Mouse (Mus musculus) Muller cell, postnatal 12 days (primary cell): ENCODE measurements around the gene Wnk2.

Experiments
- DNase-seq: peaks from one replicate; pipeline ENCODE4 v3.0.0-alpha.2; 2015; ENCODE audit errors: inconsistent ontology term

The Wnk2 gene

DNA sequence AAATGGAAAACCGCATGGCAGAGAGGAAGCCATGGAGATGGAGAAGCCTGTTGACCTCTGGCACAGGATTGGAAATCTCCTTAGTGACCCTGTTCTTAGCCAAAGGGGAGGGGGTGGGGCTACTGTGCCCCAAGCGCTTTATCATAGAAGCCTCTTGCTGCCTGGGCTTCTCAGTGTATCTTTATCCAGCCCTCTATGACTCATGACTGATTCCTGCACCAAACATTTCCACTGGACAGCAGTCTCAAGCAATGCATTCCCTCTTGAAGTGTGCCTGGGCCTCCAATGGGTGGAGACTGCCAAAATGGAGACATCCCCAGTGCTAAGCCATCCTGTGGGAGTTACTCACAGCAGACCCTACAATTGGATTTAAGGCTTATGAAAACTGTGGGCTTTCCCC, 157.7 kb downstream of the Wnk2 start:
- no peak for DNase-seq
